Mouse (Mus musculus) hindbrain, embryonic 11.5 days (tissue): ENCODE measurements at regions not wholly inside any gene's neighbourhood (a gene's known extent, or its start where the extent isn't known, plus 50 kb on each side); places are given as distances from the start of the nearest gene placed in this dataset.

Source experiments
- ATAC-seq: fragments of 200-750 bp; cut with Nextera tagmentation; 2 replicates; pipeline ENCODE4 v1.8.0; 2017; ENCODE audit warnings: mild to moderate bottlenecking, moderate TSS enrichment, moderate library complexity; ENCODE audit not compliant: low FRiP score
- DNase-seq: peaks from one replicate; pipeline ENCODE4 v3.0.0-alpha.2; 2015; ENCODE audit warnings: low spot score
- H3K27ac ChIP-seq: fragments of 300-500 bp; sonication (generic); 2 replicates; pipeline ENCODE4 v1.5.1; 2014; ENCODE audit warnings: mild to moderate bottlenecking, low read depth, low read length
- H3K27me3 ChIP-seq: fragments of 300-500 bp; sonication (generic); 2 replicates; pipeline ENCODE4 v1.6.1; 2014; ENCODE audit warnings: mild to moderate bottlenecking, low read length, moderate library complexity, mixed read lengths; ENCODE audit not compliant: control insufficient read depth, insufficient read depth
- H3K36me3 ChIP-seq: fragments of 300-500 bp; sonication (generic); 2 replicates; pipeline ENCODE4 v1.6.1; 2014; ENCODE audit warnings: mild to moderate bottlenecking, low read length, moderate library complexity, mixed read lengths; ENCODE audit not compliant: control insufficient read depth, insufficient read depth
- H3K4me1 ChIP-seq: fragments of 300-500 bp; sonication (generic); replicated peaks from 2 replicates; pipeline ENCODE4 v1.6.1; 2014; ENCODE audit warnings: low read length, mixed read lengths; ENCODE audit not compliant: control insufficient read depth, insufficient read depth
- H3K4me2 ChIP-seq: fragments of 300-500 bp; sonication (generic); replicated peaks from 2 replicates; pipeline ENCODE4 v1.6.1; 2014; ENCODE audit warnings: mild to moderate bottlenecking, low read depth, low read length
- H3K4me3 ChIP-seq: fragments of 300-500 bp; sonication (generic); 2 replicates; pipeline ENCODE4 v1.5.1; 2014; ENCODE audit warnings: low read depth, low read length
- H3K9ac ChIP-seq: fragments of 300-500 bp; sonication (generic); 2 replicates; pipeline ENCODE4 v1.6.1; 2014; ENCODE audit warnings: low read depth, low read length
- H3K9me3 ChIP-seq: fragments of 300-500 bp; sonication (generic); 2 replicates; pipeline ENCODE4 v1.6.1; 2016; ENCODE audit warnings: low read length; ENCODE audit not compliant: control insufficient read depth
- WGBS: fragments of 180-500 bp; shearing (Covaris S2); extraction: QIAGEN DNeasy Blood & Tissue Kit; methylation state at CpG from one replicate; pipeline ENCODE4 v1.1.7; 2014; 5-methylcytosine and 5-hydroxymethylcytosine counted together

DNA sequence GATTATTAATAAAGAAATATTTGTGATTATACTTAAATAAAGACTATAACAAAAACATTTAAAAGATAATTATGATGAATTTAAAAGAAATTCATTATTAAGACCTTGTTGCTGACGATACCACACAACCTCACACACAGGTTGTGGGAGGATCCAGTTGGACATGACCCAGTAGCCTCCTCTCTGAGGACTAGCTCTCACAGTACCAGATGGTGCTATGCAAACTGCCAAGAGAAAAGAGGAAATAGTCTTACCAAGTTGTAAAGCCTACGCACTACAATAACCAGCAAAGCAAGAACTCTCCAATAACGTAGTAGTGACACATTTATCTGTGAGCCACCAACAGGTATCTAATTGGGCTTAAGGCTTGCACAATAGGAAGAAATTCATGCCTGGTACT lies 379.7 kb upstream of the Map3k7 start:
- no peak overlapping the region for H3K27ac ChIP-seq
- H3K4me1 ChIP-seq = no peaks in the 10 kb centered on the region
- H3K9me3 ChIP-seq = no peaks in the 10 kb centered on the region
- WGBS = 91% methylated on average over 3 of the region's 3 CpGs
- ATAC-seq (no peak), DNase-seq (no peak)
- H3K27me3 ChIP-seq = no peaks in the 10 kb centered on the region
- H3K36me3 ChIP-seq = no peaks in the 10 kb centered on the region
- no peak overlapping the region for H3K4me3 ChIP-seq
- H3K4me2 ChIP-seq = no peak overlapping the region
- H3K9ac ChIP-seq = no peak overlapping the region

DNA sequence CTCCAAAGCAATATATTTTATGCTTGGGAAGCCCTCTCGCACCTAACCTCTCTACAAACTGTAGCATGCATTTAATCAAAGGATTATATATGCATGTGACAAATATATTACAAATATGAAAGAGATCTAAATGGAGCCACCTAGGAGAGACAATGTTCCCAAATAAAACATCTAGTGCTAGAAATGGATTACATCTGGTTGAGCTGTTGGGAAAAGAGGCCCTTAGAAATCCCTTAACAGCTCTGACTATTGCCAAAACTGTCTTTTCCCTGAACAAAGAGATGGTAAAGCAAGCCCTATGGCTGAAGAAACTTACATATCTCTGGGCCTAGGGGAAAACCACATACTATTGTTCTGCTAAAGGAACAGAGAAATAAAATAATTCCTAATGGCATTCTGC lies 369.8 kb upstream of the Map3k7 start:
- no peak overlapping the region for H3K27ac ChIP-seq
- DNase-seq (no peak), ATAC-seq (no peak)
- H3K36me3 ChIP-seq = no peaks in the 10 kb centered on the region
- no peak overlapping the region for H3K4me3 ChIP-seq
- H3K9ac ChIP-seq = no peak overlapping the region
- H3K9me3 ChIP-seq = no peaks in the 10 kb centered on the region
- WGBS = 96% methylated on average over 1 of the region's 1 CpGs
- H3K4me2 ChIP-seq = no peak overlapping the region
- no peaks in the 10 kb centered on the region for H3K4me1 ChIP-seq
- H3K27me3 ChIP-seq = no peaks in the 10 kb centered on the region

DNA sequence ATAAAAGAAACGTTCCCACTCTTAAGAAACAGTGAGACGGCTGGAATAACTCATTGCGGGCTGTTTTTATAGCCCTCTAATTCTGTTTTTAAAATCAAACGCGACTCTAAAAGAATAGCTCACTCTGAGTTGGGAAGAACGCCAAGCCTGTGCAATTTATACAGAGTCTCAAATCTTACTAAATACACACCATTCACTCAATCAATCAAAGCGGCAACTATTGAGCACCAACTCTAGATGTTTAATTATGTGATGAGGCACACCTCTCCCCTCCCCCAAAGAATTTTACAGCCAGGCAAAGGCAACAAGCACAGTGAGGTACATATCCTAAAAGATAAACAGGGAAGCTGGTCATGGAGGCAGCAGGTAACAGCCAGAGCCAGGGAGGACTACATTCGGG lies 362.4 kb upstream of the Map3k7 start:
- Histone ChIP-seq H3K4me2 (no peak overlapping the region), H3K27me3 (no peaks in the 10 kb centered on the region), H3K9ac (no peak overlapping the region), H3K9me3 (no peaks in the 10 kb centered on the region), H3K4me3 (no peak overlapping the region), H3K27ac (no peak overlapping the region), H3K36me3 (no peaks in the 10 kb centered on the region), H3K4me1 (no peaks in the 10 kb centered on the region)
- DNase-seq (no peak), ATAC-seq (no peak)
- 84% methylated on average over 8 of the region's 8 CpGs for WGBS

DNA sequence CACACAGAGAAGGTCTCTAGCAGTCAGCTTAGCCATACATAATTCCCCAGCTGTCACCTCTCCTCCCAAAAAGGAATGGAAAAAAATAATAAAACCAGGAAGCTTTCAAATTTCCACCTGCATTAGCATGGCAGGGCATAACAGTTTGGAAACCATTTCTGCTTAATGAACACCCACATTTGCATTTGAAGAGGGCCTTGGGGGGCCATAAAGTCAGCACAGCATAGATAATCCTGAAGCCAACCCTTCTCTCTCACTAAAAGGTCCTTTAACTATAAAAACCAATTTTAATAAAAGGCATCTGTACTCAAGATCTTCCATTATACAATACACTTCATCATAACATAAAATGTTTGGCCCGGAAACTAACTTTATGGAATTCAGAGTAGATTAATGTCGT lies 360.1 kb upstream of the Map3k7 start:
- ATAC-seq (no peak), DNase-seq (no peak)
- H3K9ac ChIP-seq = no peak overlapping the region
- H3K4me1 ChIP-seq = no peaks in the 10 kb centered on the region
- WGBS = 91% methylated on average over 2 of the region's 2 CpGs
- no peak overlapping the region for H3K27ac ChIP-seq
- H3K4me2 ChIP-seq = no peak overlapping the region
- no peaks in the 10 kb centered on the region for H3K9me3 ChIP-seq
- no peaks in the 10 kb centered on the region for H3K27me3 ChIP-seq
- H3K4me3 ChIP-seq = no peak overlapping the region
- H3K36me3 ChIP-seq = no peaks in the 10 kb centered on the region

- H3K27me3 ChIP-seq = no peaks in the 10 kb centered on the region
- no peak overlapping the region for H3K4me3 ChIP-seq
- no peak for DNase-seq
- ATAC-seq = no peak
- 90% methylated on average over 8 of the region's 8 CpGs for WGBS
- H3K4me2 ChIP-seq = no peak overlapping the region
- H3K9me3 ChIP-seq = no peaks in the 10 kb centered on the region
- no peaks in the 10 kb centered on the region for H3K36me3 ChIP-seq
- H3K9ac ChIP-seq = no peak overlapping the region
- no peaks in the 10 kb centered on the region for H3K4me1 ChIP-seq
- H3K27ac ChIP-seq = no peak overlapping the region
Measured at GRCm38 (mm10) chr4:31608811-31609210, 355.1 kb upstream of the Map3k7 start.

DNA sequence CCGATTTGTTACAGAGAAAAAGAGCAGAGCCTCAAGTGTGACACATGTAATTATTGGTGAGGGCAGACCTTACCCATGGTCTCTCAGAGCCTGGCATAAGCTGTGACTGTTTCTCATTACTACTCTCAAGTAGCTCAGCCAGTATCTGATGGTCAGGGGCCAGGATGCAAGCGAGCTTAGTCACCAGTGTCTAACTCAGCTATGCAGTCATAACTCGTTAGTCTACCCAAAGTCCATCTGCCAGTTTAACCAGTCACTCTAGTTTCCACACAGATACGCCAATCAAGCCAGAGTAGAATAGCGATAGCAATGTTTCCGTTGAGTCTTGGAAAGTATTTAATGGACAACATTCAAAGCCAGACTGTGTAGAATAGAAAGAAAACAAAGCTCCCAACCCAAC lies 354.3 kb upstream of the Map3k7 start:
- 89% methylated on average over 6 of the region's 6 CpGs for WGBS
- Histone ChIP-seq H3K9me3 (no peaks in the 10 kb centered on the region), H3K9ac (no peak overlapping the region), H3K4me1 (no peaks in the 10 kb centered on the region), H3K36me3 (no peaks in the 10 kb centered on the region), H3K4me3 (no peak overlapping the region), H3K27me3 (no peaks in the 10 kb centered on the region), H3K27ac (no peak overlapping the region), H3K4me2 (no peak overlapping the region)
- DNase-seq (no peak), ATAC-seq (no peak)

GRCm38 (mm10) chr4:31612147-31612824 lies 351.6 kb upstream of the Map3k7 start:
- no peaks in the 10 kb centered on the region for H3K36me3 ChIP-seq
- H3K27me3 ChIP-seq = no peaks in the 10 kb centered on the region
- H3K9me3 ChIP-seq = no peaks in the 10 kb centered on the region
- H3K4me3 ChIP-seq = no peak overlapping the region
- 32% methylated on average over 8 of the region's 8 CpGs for WGBS
- 0 out of 2 replicates have a peak overlapping the region, but pooled peaks have one; percentile 2 for H3K27ac ChIP-seq
- ATAC-seq = peak; percentile 89
- H3K4me2 ChIP-seq = no peak overlapping the region
- H3K4me1 ChIP-seq = no peaks in the 10 kb centered on the region
- peak; percentile 41 for DNase-seq
- H3K9ac ChIP-seq = no peak overlapping the region

DNA sequence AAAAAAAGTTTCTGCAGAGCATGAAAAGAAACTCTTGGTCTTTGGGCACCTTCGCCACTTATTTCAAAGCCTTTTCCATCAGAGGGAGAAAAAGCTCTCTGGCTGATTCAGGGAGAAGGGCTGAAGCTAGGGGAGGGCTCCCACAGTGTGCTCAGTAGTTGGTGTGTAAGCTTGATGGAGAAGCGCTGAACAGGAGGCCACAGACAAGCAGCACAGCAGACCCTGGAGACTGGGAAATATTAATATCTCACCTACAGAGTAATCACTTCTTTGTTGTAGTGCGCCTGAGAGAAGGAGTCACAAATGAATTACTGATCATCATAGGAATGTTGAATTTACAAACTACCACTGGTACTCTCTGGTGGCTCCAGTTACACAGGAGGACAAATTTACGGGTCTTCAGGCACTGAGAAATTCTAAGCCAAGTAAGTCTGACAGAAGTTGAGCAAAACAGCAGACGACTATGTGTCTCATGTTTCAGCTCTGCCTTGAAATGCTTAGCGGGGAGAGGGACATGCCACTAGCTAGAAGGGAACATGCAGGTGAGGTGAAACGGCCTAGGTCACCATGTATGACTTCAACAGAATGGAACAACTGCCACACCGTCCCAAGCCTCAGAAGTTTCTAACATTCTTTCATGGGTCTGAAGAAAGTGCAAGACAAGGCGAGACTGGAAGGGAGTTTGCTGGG lies 350.9 kb upstream of the Map3k7 start:
- Histone ChIP-seq H3K4me3 (no peak overlapping the region), H3K4me1 (no peaks in the 10 kb centered on the region), H3K36me3 (no peaks in the 10 kb centered on the region), H3K9ac (no peak overlapping the region), H3K27ac (no peak overlapping the region), H3K4me2 (no peak overlapping the region), H3K9me3 (no peaks in the 10 kb centered on the region), H3K27me3 (no peaks in the 10 kb centered on the region)
- DNase-seq (no peak), ATAC-seq (peak; percentile 61; the same call in 1 of the 2 replicates)
- 66% methylated on average over 9 of the region's 9 CpGs for WGBS

- Histone ChIP-seq H3K27ac (no peak overlapping the region), H3K36me3 (no peaks in the 10 kb centered on the region), H3K27me3 (no peaks in the 10 kb centered on the region), H3K4me1 (no peaks in the 10 kb centered on the region), H3K4me2 (no peak overlapping the region), H3K9ac (no peak overlapping the region), H3K4me3 (no peak overlapping the region), H3K9me3 (no peaks in the 10 kb centered on the region)
- ATAC-seq (no peak), DNase-seq (no peak)
- WGBS = 77% methylated on average over 7 of the region's 7 CpGs
Measured at GRCm38 (mm10) chr4:31617572-31617971, 346.3 kb upstream of the Map3k7 start.
